Mouse (Mus musculus): Measurements from ENCODE around the gene Lck. TPM values are rescaled to one million over a fixed set of nuclear protein-coding genes. Genes with fewer than 3 reads are reported as not detected.
"Not testable (repeated sequence)": the region's sequence is repeated elsewhere in the genome, so short reads cannot be mapped to it uniquely, and the experiment has no call there.

Lck gene
- total RNA-seq, 2 experiments from 2014 or later, result 3.3 to 3.5 TPM

- peak; percentile 58 to 65 for DNase-seq (ENCODE audit: extremely low spot score in 1 of 2, low spot score in 1 of 2)
These were observed 16.8 kb downstream of the Lck start for GRCm38 (mm10) chr4:129556532-129557223.

GRCm38 (mm10) chr4:129555862-129556531 lies 17.4 kb downstream of the Lck start:
- peak; percentile 24 to 37 for DNase-seq (ENCODE audit: extremely low spot score in 1 of 2, low spot score in 1 of 2)

GRCm38 (mm10) chr4:129555421-129555861 lies 18.0 kb downstream of the Lck start:
- peak; percentile 28 to 60 for DNase-seq (ENCODE audit: extremely low spot score in 1 of 2, low spot score in 1 of 2)

GRCm38 (mm10) chr4:129554512-129554911 lies 18.9 kb downstream of the Lck start:
- not testable (repeated sequence) for DNase-seq (ENCODE audit: extremely low spot score in 1 of 2, low spot score in 1 of 2)

- no peak for DNase-seq (ENCODE audit: extremely low spot score in 1 of 2, low spot score in 1 of 2)
These were observed 23.1 kb downstream of the Lck start for GRCm38 (mm10) chr4:129550295-129550694.

GRCm38 (mm10) chr4:129549306-129549705 lies 24.1 kb downstream of the Lck start:
- peak in 1 of 2 experiments; percentile 21 for DNase-seq (ENCODE audit: extremely low spot score in 1 of 2, low spot score in 1 of 2)

GRCm38 (mm10) chr4:129547631-129548030 lies 25.8 kb downstream of the Lck start:
- DNase-seq (ENCODE audit: extremely low spot score in 1 of 2, low spot score in 1 of 2), result not testable (repeated sequence)

GRCm38 (mm10) chr4:129544106-129544505 lies 29.3 kb downstream of the Lck start:
- no peak for DNase-seq (ENCODE audit: extremely low spot score in 1 of 2, low spot score in 1 of 2)

- DNase-seq (ENCODE audit: extremely low spot score in 1 of 2, low spot score in 1 of 2), result peak; percentile 84 to 90
These were observed 30.8 kb downstream of the Lck start, which contains the start of gene Hdac1 for GRCm38 (mm10) chr4:129542592-129543141. TSS of gene Hdac1 (minus strand) at chr4:129542713.

- peak in 1 of 2 experiments; percentile 20 for DNase-seq (ENCODE audit: extremely low spot score in 1 of 2, low spot score in 1 of 2)
These were observed 31.4 kb downstream of the Lck start for GRCm38 (mm10) chr4:129541868-129542591.

GRCm38 (mm10) chr4:129540012-129540411 lies 33.4 kb downstream of the Lck start:
- no peak for DNase-seq (ENCODE audit: extremely low spot score in 1 of 2, low spot score in 1 of 2)

GRCm38 (mm10) chr4:129528901-129529300 lies 44.5 kb downstream of the Lck start:
- DNase-seq (ENCODE audit: extremely low spot score in 1 of 2, low spot score in 1 of 2), result not testable (repeated sequence)

- no peak for DNase-seq (ENCODE audit: extremely low spot score in 1 of 2, low spot score in 1 of 2)
These were observed 47.6 kb downstream of the Lck start for GRCm38 (mm10) chr4:129525889-129526288.

- no peak for DNase-seq (ENCODE audit: extremely low spot score in 1 of 2, low spot score in 1 of 2)
These were observed 48.1 kb downstream of the Lck start for GRCm38 (mm10) chr4:129525338-129525737.

GRCm38 (mm10) chr4:129518519-129518918 lies 54.9 kb downstream of the Lck start:
- no peak for DNase-seq (ENCODE audit: extremely low spot score in 1 of 2, low spot score in 1 of 2)

- no peak for DNase-seq (ENCODE audit: extremely low spot score in 1 of 2, low spot score in 1 of 2)
These were observed 56.5 kb downstream of the Lck start for GRCm38 (mm10) chr4:129516925-129517324.

- DNase-seq (ENCODE audit: extremely low spot score in 1 of 2, low spot score in 1 of 2), result peak; percentile 65 to 75
These were observed 59.0 kb downstream of the Lck start for GRCm38 (mm10) chr4:129514300-129514898.

GRCm38 (mm10) chr4:129513891-129514290 lies 59.5 kb downstream of the Lck start:
- no peak for DNase-seq (ENCODE audit: extremely low spot score in 1 of 2, low spot score in 1 of 2)

- peak; percentile 73 to 74 for DNase-seq (ENCODE audit: extremely low spot score in 1 of 2, low spot score in 1 of 2)
These were observed 60.2 kb downstream of the Lck start, which contains the start of gene Marcksl1 for GRCm38 (mm10) chr4:129513086-129513767. TSS of gene Marcksl1 (plus strand) at chr4:129513581.

Measured in layer of hippocampus, postnatal 25 days (tissue).